Mouse (Mus musculus) 416B (cell line): Measurements from ENCODE around the gene Sapcd1.
A peak's percentile ranks its signal among the peaks of the same experiment; 100 is the strongest.

Experiments
- DNase-seq: peaks from one replicate; pipeline ENCODE4 v3.0.0; 2011; ENCODE audit warnings: low read depth

The Sapcd1 gene

GRCm38 (mm10) chr17:34980655-34981054 lies 47.2 kb downstream of the Sapcd1 start:
- peak; percentile 89 for DNase-seq

DNA sequence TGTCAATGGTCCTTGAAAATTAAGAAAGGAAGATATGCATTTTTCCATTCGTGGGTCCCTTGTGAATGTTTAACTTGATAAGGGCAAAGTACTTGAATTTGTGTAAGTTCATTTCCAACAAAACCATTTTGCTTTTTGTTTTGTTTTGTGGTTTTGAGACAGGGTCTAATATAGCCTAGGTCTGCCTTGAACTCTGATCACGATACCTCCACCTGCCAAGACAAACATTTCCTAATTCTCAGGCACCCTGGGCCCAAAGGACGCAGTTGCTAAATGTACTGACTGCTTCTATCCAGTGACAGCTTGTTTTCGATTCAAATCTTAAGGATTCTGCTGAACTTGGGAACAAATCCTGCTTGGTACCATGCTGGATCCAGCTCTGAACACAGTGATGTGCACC lies 48.2 kb downstream of the Sapcd1 start:
- no peak for DNase-seq

GRCm38 (mm10) chr17:34978239-34978638 lies 49.6 kb downstream of the Sapcd1 start:
- no peak for DNase-seq

- DNase-seq = no peak
Observed at GRCm38 (mm10) chr17:34977000-34977399, 50.8 kb downstream of the Sapcd1 start.
